Mouse (Mus musculus) adrenal gland, adult 10 weeks (tissue): Measurements from ENCODE around the gene Odf3l2. TPM values are rescaled to one million over a fixed set of nuclear protein-coding genes. Genes with fewer than 3 reads are reported as not detected.

ENCODE experiments used
- polyA plus RNA-seq: library from polyadenylated mRNA; stranded (reverse); fragments of 350-450 nt; fragmentation: Illumina TruSeq; extraction: RNeasy Lipid Tissue Mini Kit (QIAGEN cat#74804); gene quantifications from one replicate; pipeline ENCODE4 v1.2.3, GENCODE M21; 2014; ENCODE audit warnings: low read depth, low replicate concordance

Odf3l2 gene
- polyA plus RNA-seq, result not detected

GRCm38 (mm10) chr10:79645711-79646110 is at the start of gene Odf3l2:
TSS of gene Odf3l2 (minus strand) at chr10:79645738.

GRCm38 (mm10) chr10:79688720-79689119 is 43.2 kb upstream of the Odf3l2 start, which contains the start of gene Gzmm:
TSS of gene Gzmm (plus strand) at chr10:79689020.

GRCm38 (mm10) chr10:79681591-79682245 is 36.2 kb upstream of the Odf3l2 start, which contains the start of gene Cdc34:
TSS of gene Cdc34 (plus strand) at chr10:79682195.

GRCm38 (mm10) chr10:79668771-79669575 is 23.4 kb upstream of the Odf3l2 start, which contains the start of gene Tpgs1:
TSS of gene Tpgs1 (plus strand) at chr10:79669369.

GRCm38 (mm10) chr10:79664131-79664665 is 18.7 kb upstream of the Odf3l2 start, which contains the start of gene Madcam1:
TSS of gene Madcam1 (plus strand) at chr10:79664559.

GRCm38 (mm10) chr10:79637128-79638110 is 8.1 kb downstream of the Odf3l2 start, which contains the start of gene Shc2:
TSS of gene Shc2 (minus strand) at chr10:79637918.

GRCm38 (mm10) chr10:79613578-79614304 is 31.8 kb downstream of the Odf3l2 start, which contains the start of gene C2cd4c:
TSS of gene C2cd4c (minus strand) at chr10:79614025.

Other genes with a start within 250 kb of the Odf3l2 start
- gene Vmn2r83, start 177.0 kb downstream of the Odf3l2 start, polyA plus RNA-seq, result not detected
- 1.7 TPM for gene Plpp2, start 111.9 kb downstream of the Odf3l2 start, polyA plus RNA-seq
- gene Mier2, start 90.5 kb downstream of the Odf3l2 start, polyA plus RNA-seq, result not detected
- not detected for gene Theg, start 58.4 kb downstream of the Odf3l2 start, polyA plus RNA-seq
- not detected for gene C2cd4c, start 31.7 kb downstream of the Odf3l2 start, polyA plus RNA-seq
- gene Shc2, start 7.8 kb downstream of the Odf3l2 start, polyA plus RNA-seq, result 1.1 TPM
- not detected for gene Madcam1, start 18.8 kb upstream of the Odf3l2 start, polyA plus RNA-seq
- not detected for gene Tpgs1, start 23.6 kb upstream of the Odf3l2 start, polyA plus RNA-seq
- not detected for gene Cdc34, start 36.5 kb upstream of the Odf3l2 start, polyA plus RNA-seq
- not detected for gene Gzmm, start 43.3 kb upstream of the Odf3l2 start, polyA plus RNA-seq
- 289 TPM for gene Bsg, start 58.8 kb upstream of the Odf3l2 start, polyA plus RNA-seq
- gene Hcn2, start 70.9 kb upstream of the Odf3l2 start, polyA plus RNA-seq, result not detected
- gene Polrmt, start 100.8 kb upstream of the Odf3l2 start, polyA plus RNA-seq, result not detected
- not detected for gene Fgf22, start 109.3 kb upstream of the Odf3l2 start, polyA plus RNA-seq
- gene Rnf126, start 121.2 kb upstream of the Odf3l2 start, polyA plus RNA-seq, result 0.58 TPM
- 6.9 TPM for gene Fstl3, start 131.5 kb upstream of the Odf3l2 start, polyA plus RNA-seq
- not detected for gene Prss57, start 145.2 kb upstream of the Odf3l2 start, polyA plus RNA-seq
- gene Palm, start 147.8 kb upstream of the Odf3l2 start, polyA plus RNA-seq, result 0.93 TPM
- not detected for gene Misp, start 175.3 kb upstream of the Odf3l2 start, polyA plus RNA-seq
- gene Ptbp1, start 208.7 kb upstream of the Odf3l2 start, polyA plus RNA-seq, result 69.8 TPM
- not detected for gene Prtn3, start 228.7 kb upstream of the Odf3l2 start, polyA plus RNA-seq
- gene Plppr3, start 228.9 kb upstream of the Odf3l2 start, polyA plus RNA-seq, result not detected
- gene Elane, start 240.5 kb upstream of the Odf3l2 start, polyA plus RNA-seq, result not detected
- 14.9 TPM for gene Cfd, start 245.1 kb upstream of the Odf3l2 start, polyA plus RNA-seq